Mouse (Mus musculus) adrenal gland, adult 10 weeks (tissue): Measurements from ENCODE around the gene Man2b1. TPM values are rescaled to one million over a fixed set of nuclear protein-coding genes. Genes with fewer than 3 reads are reported as not detected.

Source experiments
- polyA plus RNA-seq: library from polyadenylated mRNA; stranded (reverse); fragments of 350-450 nt; fragmentation: Illumina TruSeq; extraction: RNeasy Lipid Tissue Mini Kit (QIAGEN cat#74804); gene quantifications from one replicate; pipeline ENCODE4 v1.2.3, GENCODE M21; 2014; ENCODE audit warnings: low read depth, low replicate concordance

Gene Man2b1
- polyA plus RNA-seq, result 5.0 TPM

DNA sequence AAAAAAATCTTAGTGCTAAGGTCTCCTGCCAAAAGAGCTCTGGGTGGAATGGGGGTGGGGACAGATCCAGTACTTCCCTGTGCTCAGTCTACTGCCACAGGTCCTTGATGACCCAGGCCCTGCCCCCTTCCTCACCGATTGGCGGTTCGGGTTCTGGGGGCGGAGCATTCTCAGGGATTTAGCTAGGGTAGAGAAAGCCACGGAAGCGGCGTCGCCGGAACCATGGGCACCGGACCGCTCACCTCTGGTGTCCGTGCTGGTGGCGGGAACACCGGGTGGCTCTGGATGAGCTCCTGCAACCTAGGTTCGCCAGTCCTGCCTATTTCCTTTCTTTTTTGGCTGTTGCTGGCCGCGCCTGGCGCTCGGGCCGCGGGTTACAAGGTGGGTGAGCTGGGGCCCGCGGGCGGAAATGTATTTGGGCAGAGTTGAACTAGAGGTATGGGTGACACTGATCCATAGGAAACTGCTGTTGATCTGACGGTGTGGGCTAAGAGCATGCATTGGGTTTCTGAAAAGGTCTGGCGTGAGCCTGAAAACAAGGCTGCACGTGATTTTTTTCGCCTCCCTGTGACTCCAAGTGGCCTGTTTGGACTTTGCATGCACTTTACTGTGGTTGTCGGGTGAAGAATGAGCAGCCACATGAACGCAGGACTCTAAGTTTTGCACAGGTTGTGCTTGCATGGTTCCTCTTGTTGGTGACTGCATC is at the start of gene Man2b1:
Gene Man2b1 (plus strand): TSS at position 163 of the 706 bp plus-strand sequence.

DNA sequence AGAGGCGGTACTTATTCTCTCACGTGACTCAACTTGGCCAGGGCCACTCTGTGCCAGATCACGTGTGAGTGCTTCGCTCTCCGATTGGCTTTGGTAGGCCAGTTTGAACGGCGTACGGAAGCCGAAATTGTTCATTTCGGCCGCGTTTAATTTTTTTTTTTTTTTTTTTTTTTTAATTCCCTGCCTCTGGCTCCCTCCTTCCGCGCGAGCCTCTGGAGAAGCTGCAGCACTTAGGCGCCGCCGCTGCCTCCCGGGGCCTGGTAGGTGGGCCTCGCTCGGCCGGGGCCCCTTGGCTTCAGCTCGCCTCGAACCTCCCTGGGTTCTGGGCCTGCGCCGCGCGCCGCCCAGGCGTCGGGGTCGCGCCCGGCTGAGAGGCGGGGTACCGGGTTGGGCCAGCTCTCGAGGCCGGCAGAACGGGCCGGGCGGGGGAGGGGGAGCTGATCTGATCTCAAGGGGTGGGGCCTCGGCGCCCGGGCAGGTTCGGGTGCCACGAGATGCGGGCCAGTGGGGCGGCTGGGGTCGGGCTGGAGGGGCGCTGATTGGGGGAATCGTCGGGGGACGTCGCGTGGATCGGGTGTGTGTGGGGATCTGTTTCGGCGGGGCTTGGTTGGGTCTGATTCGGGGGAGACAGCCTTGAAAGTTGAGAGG is 46.2 kb upstream of the Man2b1 start, which contains the start of gene Tnpo2:
Gene Tnpo2 (plus strand): TSS at position 198 of the 648 bp plus-strand sequence.

DNA sequence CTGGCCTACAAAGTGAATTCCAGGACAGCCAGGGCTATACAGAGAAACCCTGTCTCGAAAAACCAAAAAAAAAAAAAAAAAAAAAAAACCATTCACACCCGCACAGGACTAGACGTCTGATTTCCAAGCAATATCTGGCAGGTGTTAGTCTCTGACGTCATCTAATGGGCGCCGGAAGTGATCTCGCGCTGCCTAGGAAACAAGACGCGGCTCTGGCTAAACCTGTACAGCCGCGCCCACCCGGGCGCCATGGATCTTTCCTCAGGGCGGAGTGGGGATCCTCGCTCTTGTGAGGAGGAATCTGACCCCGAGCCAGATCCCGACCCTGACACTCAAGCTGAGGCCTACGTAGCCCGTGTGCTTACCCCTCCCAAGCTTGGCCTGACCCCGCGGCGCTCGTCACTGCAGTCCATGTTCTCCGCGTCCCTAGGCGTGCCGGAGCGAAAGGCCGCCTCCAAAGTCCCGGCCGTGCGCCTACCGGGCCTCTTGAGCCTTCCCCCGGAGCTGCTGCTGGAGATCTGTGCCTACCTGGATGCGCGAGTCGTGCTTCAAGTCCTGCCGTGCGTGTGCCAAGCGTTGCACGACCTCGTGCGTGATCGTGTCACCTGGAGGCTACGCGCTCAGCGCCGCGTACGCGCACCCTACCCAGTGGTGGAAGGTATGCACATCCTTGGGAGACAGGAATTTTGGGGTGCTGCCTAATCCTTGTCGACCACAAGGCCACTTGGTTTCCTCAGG is 23.0 kb upstream of the Man2b1 start, which contains the start of gene Fbxw9:
Gene Fbxw9 (plus strand): TSS at position 177 of the 738 bp plus-strand sequence.

DNA sequence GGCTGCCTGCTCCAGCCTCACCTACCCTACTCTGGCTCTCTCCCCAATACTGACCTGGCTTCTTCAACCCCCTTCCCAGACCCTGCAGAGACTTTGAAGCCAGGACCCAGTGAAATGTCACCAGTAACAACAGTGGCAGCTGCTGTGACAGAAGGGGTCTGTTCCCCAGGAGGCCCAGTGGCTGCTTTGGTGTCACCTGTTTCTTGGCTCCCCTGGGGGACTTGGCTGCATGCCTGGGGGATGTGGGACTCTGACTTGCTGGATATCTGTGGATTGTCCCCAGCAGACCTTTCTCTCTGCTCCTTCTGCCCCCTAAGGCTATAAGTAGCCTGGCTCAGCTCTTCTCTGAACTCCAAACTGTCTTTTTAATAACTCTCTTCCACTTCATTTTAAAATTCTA is 15.1 kb upstream of the Man2b1 start, which contains the start of gene Gm5741:
Gene Gm5741 (minus strand): TSS at position 1 of the 400 bp plus-strand sequence.

DNA sequence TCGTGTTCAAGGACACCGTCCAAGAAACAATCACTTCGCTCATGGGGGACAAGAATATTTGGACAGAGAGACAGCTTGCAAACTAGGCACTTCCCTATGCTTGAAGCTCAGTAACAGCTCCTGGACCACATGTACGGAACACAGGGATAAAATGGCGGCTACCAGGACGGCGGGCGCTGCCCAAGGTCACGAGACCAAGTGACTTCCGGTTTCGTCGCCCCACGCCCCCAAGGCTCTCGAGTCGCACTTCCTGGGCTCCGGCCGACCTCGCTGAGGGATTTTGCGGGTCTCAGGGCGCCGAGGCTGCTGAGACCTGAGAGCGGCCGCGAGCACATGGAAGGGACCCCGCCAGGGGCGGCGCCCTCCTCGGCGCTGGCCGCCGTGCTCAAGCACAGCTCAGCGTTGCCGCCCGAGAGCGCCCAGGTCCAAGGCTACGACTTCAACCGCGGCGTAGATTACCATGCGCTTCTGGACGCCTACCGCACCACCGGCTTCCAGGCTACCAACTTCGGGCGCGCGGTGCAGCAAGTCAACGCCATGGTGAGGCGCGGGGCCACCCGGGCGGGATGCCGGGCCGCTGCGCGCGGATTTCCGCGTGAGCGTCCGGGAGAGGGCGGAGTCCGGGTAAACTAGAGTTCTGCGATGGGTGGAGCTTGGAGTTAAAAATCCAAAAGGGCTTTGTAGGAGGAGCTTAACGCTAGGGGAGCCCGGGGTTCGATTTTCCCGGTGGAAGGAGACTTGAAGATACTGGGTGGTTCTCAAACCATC is 11.4 kb upstream of the Man2b1 start, which contains the start of gene Dhps:
Gene Dhps (plus strand): TSS at position 244 of the 768 bp plus-strand sequence.

DNA sequence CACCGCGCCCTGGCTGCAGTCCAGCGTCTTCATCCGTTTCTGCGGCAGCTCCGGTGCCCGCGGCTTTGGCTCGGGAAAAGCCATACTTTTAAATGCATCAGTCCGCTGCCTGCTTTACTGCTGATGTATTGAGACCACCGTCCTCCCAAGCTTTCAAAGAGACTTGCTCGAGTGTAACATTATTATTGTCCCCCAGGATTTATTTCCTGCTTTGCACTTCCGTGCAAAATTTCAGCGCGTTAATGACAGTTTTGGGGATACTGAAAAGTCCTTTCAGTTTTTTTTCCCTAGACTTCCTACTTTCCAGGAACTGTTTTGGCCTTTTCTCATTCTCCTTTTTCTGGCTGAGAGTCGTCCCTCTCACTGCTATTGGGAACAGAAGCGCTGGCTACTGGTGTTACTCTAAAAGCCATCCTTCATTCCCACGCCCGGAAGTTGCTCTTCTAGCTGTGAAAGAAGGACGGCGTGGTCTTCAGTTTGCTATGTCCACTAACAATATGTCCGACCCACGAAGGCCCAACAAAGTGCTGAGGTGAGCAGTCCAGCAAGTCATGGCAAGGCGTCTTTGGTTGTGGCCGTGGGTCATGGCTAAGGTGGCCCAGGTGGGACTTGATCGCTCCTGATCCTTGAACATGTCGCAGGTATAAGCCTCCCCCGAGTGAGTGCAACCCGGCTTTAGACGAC is 2.4 kb upstream of the Man2b1 start, which contains the start of gene Wdr83os:
Gene Wdr83os (plus strand): TSS at position 209 of the 684 bp plus-strand sequence.

DNA sequence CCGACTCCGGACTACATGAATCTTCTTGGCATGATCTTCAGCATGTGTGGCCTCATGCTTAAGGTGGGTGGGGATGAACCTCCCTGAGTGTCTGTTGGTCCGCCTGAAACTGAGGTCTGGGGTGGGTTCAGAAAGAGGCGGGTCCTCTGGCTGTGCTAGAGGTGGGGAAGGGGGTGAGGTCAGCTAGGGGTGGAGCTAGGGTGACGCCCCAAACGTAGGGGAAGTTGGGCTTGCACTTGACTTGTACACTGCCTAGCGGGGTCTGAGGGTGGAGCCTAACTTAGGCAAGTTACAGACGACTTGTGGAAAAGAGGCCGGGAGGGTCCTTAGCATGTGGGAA is 1.9 kb upstream of the Man2b1 start, which contains the start of gene Wdr83:
Gene Wdr83 (minus strand): TSS at position 91 of the 340 bp plus-strand sequence.

DNA sequence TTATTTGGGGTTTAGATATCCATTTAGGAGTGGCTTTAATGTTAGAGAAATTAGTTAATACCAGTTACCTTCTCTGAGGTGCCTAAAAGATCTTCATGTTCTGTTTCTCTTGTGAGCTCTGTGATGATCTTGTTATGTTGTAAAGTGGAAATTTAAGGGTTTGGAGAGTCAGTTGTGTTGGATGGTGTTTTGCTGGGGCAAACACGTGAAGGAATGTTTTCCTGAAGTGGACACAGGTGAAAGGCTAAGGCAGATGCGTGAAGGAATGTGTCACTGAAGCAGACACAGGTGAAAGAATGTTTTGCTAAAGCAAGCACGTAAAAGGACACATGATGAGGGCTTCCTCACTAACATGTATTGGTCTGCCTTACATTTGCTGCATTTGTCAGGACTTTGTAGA is 39.9 kb downstream of the Man2b1 start, which contains the start of gene Zfp791:
Gene Zfp791 (minus strand): TSS at position 101 of the 400 bp plus-strand sequence.

Other genes starting within 250 kb of the Man2b1 start
- gene Rad23a, start 242.6 kb upstream of the Man2b1 start, polyA plus RNA-seq, result 9.2 TPM
- gene Calr, start 236.3 kb upstream of the Man2b1 start, polyA plus RNA-seq, result 638 TPM
- gene Farsa, start 226.3 kb upstream of the Man2b1 start, polyA plus RNA-seq, result 4.7 TPM
- 6.2 TPM for gene Syce2, start 211.2 kb upstream of the Man2b1 start, polyA plus RNA-seq
- 51.8 TPM for gene Gcdh, start 189.3 kb upstream of the Man2b1 start, polyA plus RNA-seq
- not detected for gene Klf1, start 181.3 kb upstream of the Man2b1 start, polyA plus RNA-seq
- gene Dnase2a, start 174.7 kb upstream of the Man2b1 start, polyA plus RNA-seq, result 10.7 TPM
- not detected for gene Mast1, start 145.9 kb upstream of the Man2b1 start, polyA plus RNA-seq
- not detected for gene Rtbdn, start 136.3 kb upstream of the Man2b1 start, polyA plus RNA-seq
- gene Gm49661, start 113.8 kb upstream of the Man2b1 start, polyA plus RNA-seq, result not detected
- gene Prdx2, start 113.7 kb upstream of the Man2b1 start, polyA plus RNA-seq, result 79.1 TPM
- gene Rnaseh2a, start 113.5 kb upstream of the Man2b1 start, polyA plus RNA-seq, result 7.6 TPM
- gene Junb, start 104.6 kb upstream of the Man2b1 start, polyA plus RNA-seq, result 0.99 TPM
- 1.8 TPM for gene Hook2, start 92.7 kb upstream of the Man2b1 start, polyA plus RNA-seq
- gene Best2, start 68.7 kb upstream of the Man2b1 start, polyA plus RNA-seq, result not detected
- gene Asna1, start 58.0 kb upstream of the Man2b1 start, polyA plus RNA-seq, result 16.1 TPM
- gene Trir, start 56.4 kb upstream of the Man2b1 start, polyA plus RNA-seq, result 15.8 TPM
- gene Tnpo2, start 46.4 kb upstream of the Man2b1 start, polyA plus RNA-seq, result 18.2 TPM
- 1.0 TPM for gene Fbxw9, start 23.2 kb upstream of the Man2b1 start, polyA plus RNA-seq
- gene Gm5741, start 15.3 kb upstream of the Man2b1 start, polyA plus RNA-seq, result not detected
- 14.2 TPM for gene Dhps, start 11.5 kb upstream of the Man2b1 start, polyA plus RNA-seq
- 10.6 TPM for gene Wdr83os, start 2.5 kb upstream of the Man2b1 start, polyA plus RNA-seq
- gene Wdr83, start 2.0 kb upstream of the Man2b1 start, polyA plus RNA-seq, result 2.3 TPM
- 2.5 TPM for gene Zfp791, start 39.8 kb downstream of the Man2b1 start, polyA plus RNA-seq
- not detected for gene Cks1brt, start 68.7 kb downstream of the Man2b1 start, polyA plus RNA-seq
- not detected for gene Olfr371, start 142.7 kb downstream of the Man2b1 start, polyA plus RNA-seq
- 38.1 TPM for gene Orc6, start 216.4 kb downstream of the Man2b1 start, polyA plus RNA-seq
- 471 TPM for gene Vps35, start 216.5 kb downstream of the Man2b1 start, polyA plus RNA-seq